Mouse (Mus musculus) bone marrow, adult 2 months (tissue): Measurements from ENCODE around the gene Lcn2.

Source experiments
- CTCF ChIP-seq: fragments of 200-500 bp; IDR thresholded peaks from 2 replicates; pipeline ENCODE4 v1.5.1; 2011; ENCODE audit warnings: low read length, control low read depth; ENCODE audit not compliant: control insufficient read depth, insufficient read depth
- POLR2A ChIP-seq: fragments of 200-500 bp; IDR thresholded peaks from 2 replicates; pipeline ENCODE4 v1.6.1; 2011; ENCODE audit warnings: low read depth, mild to moderate bottlenecking, control low read depth, low read length, borderline replicate concordance; ENCODE audit not compliant: control insufficient read depth

GRCm38 (mm10) chr2:32420647-32421046 is 32.6 kb upstream of the Lcn2 start:
- TF ChIP-seq CTCF (no peak), POLR2A (no peak)
